Mouse (Mus musculus): ENCODE measurements around the gene Large1.

Gene Large1

GRCm38 (mm10) chr8:72765696-72766095 lies 587.6 kb downstream of the Large1 start:
- no peak for DNase-seq

Data from kidney, postnatal 4 days (tissue).